Mouse (Mus musculus): ENCODE measurements around the gene Plod1. TPM values are rescaled to one million over a fixed set of nuclear protein-coding genes. Genes with fewer than 3 reads are reported as not detected.

Gene Plod1
- 43.7 and 49.2 TPM in 2 replicates for polyA plus RNA-seq (2015; fragmentation: Nextera tagmentation; extraction: Ambion mirVana)

DNA sequence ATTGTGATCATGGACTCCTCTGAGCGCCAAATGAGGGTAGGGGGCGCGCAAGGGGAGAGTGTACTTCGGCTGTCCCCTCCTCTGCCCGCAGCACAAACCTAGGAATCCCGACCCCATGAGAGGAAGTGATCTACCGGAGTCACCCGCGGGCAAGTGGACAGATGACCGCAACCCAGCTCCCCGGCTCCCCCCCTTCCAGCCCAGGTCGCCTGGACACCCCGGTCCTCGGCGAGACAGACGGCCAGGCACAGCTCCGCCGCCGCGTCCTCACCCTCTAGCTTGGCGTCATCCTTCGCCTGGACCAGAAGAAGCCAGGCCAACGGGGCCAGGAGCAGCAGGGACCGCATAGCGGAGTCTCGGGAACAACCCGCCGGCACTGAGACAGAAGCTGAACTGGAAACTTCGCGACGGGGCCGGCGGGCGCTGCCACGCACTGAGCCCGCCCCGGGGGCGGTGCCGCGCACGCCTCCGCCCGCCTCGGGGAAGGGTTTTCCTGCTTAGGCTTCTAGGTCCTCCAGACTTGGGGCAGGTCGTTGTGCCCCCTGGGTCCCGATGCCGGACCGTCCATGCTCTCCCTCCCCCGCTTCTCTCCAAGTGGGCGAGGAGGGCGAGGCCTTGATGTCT is at the start of gene Plod1:
TSS of gene Plod1 (minus strand) at position 437 of the 624 bp plus-strand sequence.
- peak within 1 kb of the TSS; percentile 79 for H3K4me3 ChIP-seq
- peak within 1 kb of the TSS; percentile 85 for H3K4me2 ChIP-seq
- peak within 1 kb of the TSS; percentile 90 for H3K9ac ChIP-seq
- peak; percentile 44; the same call in 1 of the 2 replicates for ATAC-seq (ENCODE audit: extremely low read depth, insufficient number of reproducible peaks, low FRiP score, low TSS enrichment)
- peaks cover 4% of the 10 kb centered on the region for H3K36me3 ChIP-seq
- H3K4me1 ChIP-seq: peaks cover 61% of the 10 kb centered on the region
- no peaks in the 10 kb centered on the region for H3K9me3 ChIP-seq
- under 1% methylated on average over 50 of the region's 51 CpGs for WGBS
- H3K27ac ChIP-seq (replicated peaks): peak within 1 kb of the TSS; percentile 77
- no peaks in the 10 kb centered on the region for H3K27me3 ChIP-seq (replicated peaks)

DNA sequence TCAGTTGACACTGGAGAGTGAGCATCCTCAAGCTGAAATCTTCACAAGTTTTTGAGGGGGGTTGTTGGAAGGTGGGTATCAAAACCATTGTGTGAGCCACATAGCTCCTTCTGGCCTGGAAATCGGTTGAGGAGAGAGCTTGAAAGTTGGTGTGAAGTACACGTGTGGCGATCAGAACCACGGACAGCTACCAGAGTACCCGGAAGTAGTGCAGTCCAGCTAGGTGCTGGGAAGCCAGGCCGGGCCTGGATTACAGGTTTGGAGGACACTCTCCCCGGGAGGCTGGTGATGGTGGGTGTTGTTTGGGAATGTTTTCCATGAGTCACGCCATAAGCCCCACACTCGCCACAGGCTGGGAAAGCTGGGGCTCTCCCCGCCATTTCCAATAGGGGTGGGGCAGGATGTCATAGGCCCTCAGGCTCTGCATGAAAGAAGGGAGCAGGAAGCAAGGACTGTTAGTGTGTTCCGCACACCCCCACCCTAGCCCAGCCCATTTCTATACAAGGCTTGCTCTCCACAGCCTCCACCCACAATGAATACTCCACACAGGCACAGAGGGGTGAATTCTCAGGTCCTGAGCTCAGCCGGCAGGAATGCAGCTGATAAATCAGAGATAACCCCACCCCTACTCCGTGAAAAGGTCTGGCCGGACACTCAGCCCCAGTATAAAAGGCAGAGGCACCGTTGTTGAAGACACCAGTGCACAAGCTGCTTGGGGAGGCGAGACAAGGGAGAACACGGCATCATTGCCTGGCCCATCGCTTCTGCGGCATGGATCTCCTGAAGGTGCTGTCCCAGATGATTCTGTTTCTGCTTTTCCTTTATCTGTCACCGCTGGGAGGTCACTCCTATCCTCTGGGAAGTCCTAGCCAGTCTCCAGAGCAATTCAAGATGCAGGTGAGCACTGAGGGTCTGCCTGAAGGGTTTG is 48.9 kb upstream of the Plod1 start, which contains the start of gene Nppb:
TSS of gene Nppb (plus strand) at position 584 of the 928 bp plus-strand sequence.
- peak within 1 kb of the TSS; percentile 82 for H3K9ac ChIP-seq
- H3K27me3 ChIP-seq (replicated peaks): peaks cover 27% of the 10 kb centered on the region
- 13% methylated on average over 20 of the region's 20 CpGs for WGBS
- no peaks in the 10 kb centered on the region for H3K36me3 ChIP-seq
- H3K4me3 ChIP-seq: peak within 1 kb of the TSS; percentile 54
- peaks cover 25% of the 10 kb centered on the region for H3K4me1 ChIP-seq
- no peaks in the 10 kb centered on the region for H3K9me3 ChIP-seq
- H3K27ac ChIP-seq (replicated peaks): peak within 1 kb of the TSS; percentile 86
- ATAC-seq (ENCODE audit: extremely low read depth, insufficient number of reproducible peaks, low FRiP score, low TSS enrichment): peak; percentile 82
- peak within 1 kb of the TSS; percentile 66 for H3K4me2 ChIP-seq

DNA sequence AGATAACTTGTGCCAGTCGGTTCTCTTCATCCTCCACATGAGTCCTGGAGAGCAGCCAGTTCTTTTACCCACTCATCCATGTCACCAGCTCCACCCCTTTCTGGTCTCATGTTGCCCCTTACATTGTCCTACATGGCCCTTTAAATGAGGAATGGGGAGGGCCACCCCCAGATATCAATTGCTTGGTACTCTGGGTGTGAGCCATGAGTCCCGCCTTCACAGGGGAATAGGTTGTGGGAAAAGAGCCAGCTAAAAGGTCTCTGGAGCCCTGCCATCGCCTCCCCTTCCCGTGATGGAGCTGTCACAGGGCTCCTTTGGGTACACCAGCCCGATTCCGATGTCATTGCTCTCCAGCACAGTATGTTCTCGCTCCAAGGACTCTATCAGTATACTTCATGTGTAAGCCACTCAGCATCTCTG is 42.9 kb upstream of the Plod1 start:
- Histone ChIP-seq H3K4me1 (no peaks in the 10 kb centered on the region), H3K36me3 (no peaks in the 10 kb centered on the region), H3K27ac (replicated peaks) (no peak overlapping the region), H3K4me3 (no peak overlapping the region), H3K4me2 (no peak overlapping the region), H3K9ac (no peak overlapping the region), H3K9me3 (no peaks in the 10 kb centered on the region), H3K27me3 (replicated peaks) (peaks cover 33% of the 10 kb centered on the region)
- WGBS: 70% methylated on average over 7 of the region's 7 CpGs
- ATAC-seq (ENCODE audit: extremely low read depth, insufficient number of reproducible peaks, low FRiP score, low TSS enrichment): no peak

GRCm38 (mm10) chr4:147978391-147978790 is 41.8 kb upstream of the Plod1 start:
- 83% methylated on average over 6 of the region's 6 CpGs for WGBS
- ATAC-seq (ENCODE audit: extremely low read depth, insufficient number of reproducible peaks, low FRiP score, low TSS enrichment): no peak
- H3K27me3 ChIP-seq (replicated peaks): peaks cover 34% of the 10 kb centered on the region

DNA sequence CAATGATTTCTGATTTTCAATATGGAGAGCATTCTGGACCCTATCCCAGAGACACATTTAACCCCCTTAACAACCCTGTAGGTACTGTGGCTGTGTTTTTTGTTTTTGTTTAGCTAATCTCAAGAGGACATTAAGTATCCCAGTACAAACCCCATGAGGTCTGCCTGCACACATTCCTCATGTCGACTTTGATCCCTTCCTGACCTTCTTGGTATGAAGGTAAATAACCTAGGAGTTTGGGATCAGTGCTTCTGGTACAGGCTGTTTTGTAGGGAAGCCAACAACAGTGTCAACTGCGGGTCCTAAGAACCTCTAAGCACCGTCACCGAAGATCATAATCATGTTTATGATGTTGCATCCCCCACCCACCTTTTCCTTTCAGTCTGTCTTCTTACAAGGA is 41.2 kb upstream of the Plod1 start:
- H3K4me2 ChIP-seq: no peak overlapping the region
- H3K36me3 ChIP-seq: no peaks in the 10 kb centered on the region
- H3K4me3 ChIP-seq: no peak overlapping the region
- no peak overlapping the region for H3K9ac ChIP-seq
- no peak for ATAC-seq (ENCODE audit: extremely low read depth, insufficient number of reproducible peaks, low FRiP score, low TSS enrichment)
- H3K4me1 ChIP-seq: no peaks in the 10 kb centered on the region
- no peaks in the 10 kb centered on the region for H3K9me3 ChIP-seq
- H3K27me3 ChIP-seq (replicated peaks): peaks cover 37% of the 10 kb centered on the region
- 72% methylated on average over 4 of the region's 4 CpGs for WGBS
- no peak overlapping the region for H3K27ac ChIP-seq (replicated peaks)

More at GRCm38 (mm10) chr4:147978391-147978790, 41.8 kb upstream of the Plod1 start:
- Histone ChIP-seq H3K4me3 (no peak overlapping the region), H3K27ac (replicated peaks) (no peak overlapping the region), H3K36me3 (no peaks in the 10 kb centered on the region), H3K9ac (no peak overlapping the region), H3K9me3 (no peaks in the 10 kb centered on the region), H3K4me2 (no peak overlapping the region), H3K4me1 (no peaks in the 10 kb centered on the region)

DNA sequence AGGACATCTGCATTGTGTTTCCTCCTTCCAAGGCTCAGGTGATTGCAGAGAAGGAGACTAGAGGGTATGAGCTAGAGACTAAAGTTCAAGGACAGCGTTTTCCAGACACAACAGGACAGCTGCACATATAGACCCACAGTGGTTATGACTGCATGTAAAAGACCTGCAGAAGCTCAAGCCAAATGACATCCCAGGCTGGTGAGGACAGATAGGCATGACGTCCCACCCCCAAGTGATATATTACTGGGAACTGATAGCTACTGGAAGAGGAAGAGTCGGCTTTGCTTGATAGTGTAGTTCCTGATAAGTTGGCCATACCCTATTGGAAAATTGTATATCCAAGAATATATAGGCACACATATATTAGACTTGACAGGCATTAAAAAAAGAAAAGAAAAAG is 39.7 kb upstream of the Plod1 start:
- no peak for ATAC-seq (ENCODE audit: extremely low read depth, insufficient number of reproducible peaks, low FRiP score, low TSS enrichment)
- H3K27me3 ChIP-seq (replicated peaks): peaks cover 31% of the 10 kb centered on the region
- no peak overlapping the region for H3K4me2 ChIP-seq
- H3K4me1 ChIP-seq: no peaks in the 10 kb centered on the region
- WGBS: 30% methylated on average over 3 of the region's 3 CpGs
- H3K27ac ChIP-seq (replicated peaks): no peak overlapping the region
- H3K36me3 ChIP-seq: no peaks in the 10 kb centered on the region
- H3K9ac ChIP-seq: no peak overlapping the region
- H3K4me3 ChIP-seq: no peak overlapping the region
- H3K9me3 ChIP-seq: no peaks in the 10 kb centered on the region

- H3K9ac ChIP-seq: peak overlapping the region; percentile 64
- 3% methylated on average over 9 of the region's 9 CpGs for WGBS
- ATAC-seq (ENCODE audit: extremely low read depth, insufficient number of reproducible peaks, low FRiP score, low TSS enrichment): peak; percentile 49
- H3K4me2 ChIP-seq: peak overlapping the region; percentile 56
- H3K27ac ChIP-seq (replicated peaks): peak overlapping the region; percentile 85
- peak overlapping the region; percentile 27 for H3K4me3 ChIP-seq
- no peaks in the 10 kb centered on the region for H3K36me3 ChIP-seq
- H3K4me1 ChIP-seq: peaks cover 46% of the 10 kb centered on the region
- no peaks in the 10 kb centered on the region for H3K9me3 ChIP-seq
- peaks cover 63% of the 10 kb centered on the region for H3K27me3 ChIP-seq (replicated peaks)
These were observed 32.8 kb upstream of the Plod1 start for GRCm38 (mm10) chr4:147969337-147969736.

- Histone ChIP-seq H3K4me2 (peak overlapping the region; percentile 56), H3K27ac (replicated peaks) (peak overlapping the region; percentile 85), H3K9ac (peak overlapping the region; percentile 44), H3K36me3 (no peaks in the 10 kb centered on the region), H3K27me3 (replicated peaks) (peaks cover 66% of the 10 kb centered on the region), H3K4me3 (peak overlapping the region; percentile 27), H3K9me3 (no peaks in the 10 kb centered on the region), H3K4me1 (peaks cover 51% of the 10 kb centered on the region)
- WGBS: 39% methylated on average over 2 of the region's 2 CpGs
- ATAC-seq (ENCODE audit: extremely low read depth, insufficient number of reproducible peaks, low FRiP score, low TSS enrichment): no peak
These were observed 32.2 kb upstream of the Plod1 start for GRCm38 (mm10) chr4:147968816-147969215.

- Histone ChIP-seq H3K36me3 (no peaks in the 10 kb centered on the region), H3K27me3 (replicated peaks) (peaks cover 71% of the 10 kb centered on the region), H3K4me1 (peaks cover 71% of the 10 kb centered on the region), H3K4me3 (no peak overlapping the region), H3K9me3 (no peaks in the 10 kb centered on the region), H3K9ac (peak overlapping the region; percentile 34), H3K27ac (replicated peaks) (peak overlapping the region; percentile 83), H3K4me2 (peak overlapping the region; percentile 39)
- peak; percentile 50; the same call in 1 of the 2 replicates for ATAC-seq (ENCODE audit: extremely low read depth, insufficient number of reproducible peaks, low FRiP score, low TSS enrichment)
- 26% methylated on average over 7 of the region's 7 CpGs for WGBS
These were observed 29.1 kb upstream of the Plod1 start for GRCm38 (mm10) chr4:147965712-147966111.

GRCm38 (mm10) chr4:147963623-147964022 is 27.1 kb upstream of the Plod1 start:
- Histone ChIP-seq H3K27me3 (replicated peaks) (peaks cover 63% of the 10 kb centered on the region), H3K4me1 (peaks cover 56% of the 10 kb centered on the region), H3K9ac (peak overlapping the region; percentile 54; the same call in 1 of the 2 replicates), H3K4me3 (peak overlapping the region; percentile 6; the same call in 1 of the 2 replicates), H3K4me2 (peak overlapping the region; percentile 44), H3K27ac (replicated peaks) (peak overlapping the region; percentile 87), H3K36me3 (no peaks in the 10 kb centered on the region), H3K9me3 (no peaks in the 10 kb centered on the region)
- 46% methylated on average over 15 of the region's 15 CpGs for whole genome bisulfite sequencing
- peak; percentile 27; the same call in 1 of the 2 replicates for ATAC-seq (ENCODE audit: extremely low read depth, insufficient number of reproducible peaks, low FRiP score, low TSS enrichment)

- Histone ChIP-seq H3K9me3 (no peaks in the 10 kb centered on the region), H3K27ac (replicated peaks) (peak overlapping the region; percentile 87), H3K4me2 (peak overlapping the region; percentile 44), H3K4me3 (no peak overlapping the region; the same call in 1 of the 2 replicates), H3K27me3 (replicated peaks) (peaks cover 65% of the 10 kb centered on the region), H3K36me3 (no peaks in the 10 kb centered on the region), H3K9ac (0 out of 2 replicates have a peak overlapping the region, but pooled peaks have one; percentile 54), H3K4me1 (peaks cover 56% of the 10 kb centered on the region)
- no peak for ATAC-seq (ENCODE audit: extremely low read depth, insufficient number of reproducible peaks, low FRiP score, low TSS enrichment)
- WGBS: 51% methylated on average over 6 of the region's 6 CpGs
These were observed 26.2 kb upstream of the Plod1 start for GRCm38 (mm10) chr4:147962781-147963180.

Data from heart, embryonic 13.5 days (tissue).